Mouse (Mus musculus) kidney, adult 2 months (tissue): ENCODE data around the gene Grik1.

Source experiments
- CTCF ChIP-seq: fragments of 200-500 bp; conservative IDR thresholded peaks from 2 replicates; pipeline ENCODE4 v1.5.1; 2011; ENCODE audit warnings: low read depth, mild to moderate bottlenecking, control low read depth, low read length, moderate library complexity, mixed read lengths; ENCODE audit not compliant: insufficient read depth, insufficient read length
- POLR2A ChIP-seq: fragments of 200-500 bp; IDR thresholded peaks from one replicate; pipeline ENCODE4 v1.6.1; 2011; ENCODE audit warnings: low read depth, low read length, control low read depth

GRCm38 (mm10) chr16:88187433-88188037 lies 102.5 kb downstream of the Grik1 start:
- no peak for TF ChIP-seq POLR2A
- no peak for TF ChIP-seq CTCF
